Mouse (Mus musculus) midbrain, embryonic 11.5 days (tissue): ENCODE measurements around the gene Slc32a1. TPM values are rescaled to one million over a fixed set of nuclear protein-coding genes. Genes with fewer than 3 reads are reported as not detected.
A peak's percentile ranks its signal among the peaks of the same experiment; 100 is the strongest.

Source experiments
- ATAC-seq: fragments of 200-750 bp; cut with Nextera tagmentation; 2 replicates; pipeline ENCODE4 v1.8.0; 2017; ENCODE audit warnings: moderate TSS enrichment, moderate library complexity; ENCODE audit not compliant: low FRiP score
- DNase-seq: peaks from one replicate; pipeline ENCODE4 v3.0.0; 2015; ENCODE audit warnings: low spot score; ENCODE audit errors: missing footprints
- H3K27ac ChIP-seq: fragments of 300-500 bp; sonication (generic); 2 replicates; pipeline ENCODE4 v1.5.1; 2014; ENCODE audit warnings: low read depth, low read length
- H3K27me3 ChIP-seq: fragments of 300-500 bp; sonication (generic); 2 replicates; pipeline ENCODE4 v1.6.1; 2014; ENCODE audit warnings: mild to moderate bottlenecking, low read length, moderate library complexity, mixed read lengths; ENCODE audit not compliant: control insufficient read depth, insufficient read depth
- H3K36me3 ChIP-seq: fragments of 300-500 bp; sonication (generic); 2 replicates; pipeline ENCODE4 v1.6.1; 2014; ENCODE audit warnings: mild to moderate bottlenecking, low read length, moderate library complexity, mixed read lengths; ENCODE audit not compliant: control insufficient read depth, insufficient read depth
- H3K4me1 ChIP-seq: fragments of 300-500 bp; sonication (generic); 2 replicates; pipeline ENCODE4 v1.6.1; 2014; ENCODE audit warnings: low read length; ENCODE audit not compliant: control insufficient read depth, insufficient read depth
- H3K4me2 ChIP-seq: fragments of 300-500 bp; sonication (generic); 2 replicates; pipeline ENCODE4 v1.6.1; 2014; ENCODE audit warnings: mild to moderate bottlenecking, moderate library complexity
- H3K4me3 ChIP-seq: fragments of 300-500 bp; sonication (generic); 2 replicates; pipeline ENCODE4 v1.5.1; 2014; ENCODE audit warnings: low read depth, low read length
- H3K9ac ChIP-seq: fragments of 300-500 bp; sonication (generic); 2 replicates; pipeline ENCODE4 v1.6.1; 2014; ENCODE audit warnings: low read length
- H3K9me3 ChIP-seq: fragments of 300-500 bp; sonication (generic); 2 replicates; pipeline ENCODE4 v1.6.1; 2016; ENCODE audit warnings: low read length; ENCODE audit not compliant: control insufficient read depth
- WGBS: fragments of 180-500 bp; shearing (Covaris S2); extraction: QIAGEN DNeasy Blood & Tissue Kit; methylation state at CpG from one replicate; pipeline ENCODE4 v1.1.7; 2014; 5-methylcytosine and 5-hydroxymethylcytosine counted together
- polyA plus RNA-seq: library from polyadenylated mRNA; unstranded; fragments of >200 nt; fragmentation: Nextera tagmentation; extraction: Ambion mirVana; gene quantifications from 2 replicates; pipeline ENCODE4 v1.2.1, GENCODE M21; 2014

Slc32a1 gene
- 1.9 and 2.3 TPM in 2 replicates for polyA plus RNA-seq

DNA sequence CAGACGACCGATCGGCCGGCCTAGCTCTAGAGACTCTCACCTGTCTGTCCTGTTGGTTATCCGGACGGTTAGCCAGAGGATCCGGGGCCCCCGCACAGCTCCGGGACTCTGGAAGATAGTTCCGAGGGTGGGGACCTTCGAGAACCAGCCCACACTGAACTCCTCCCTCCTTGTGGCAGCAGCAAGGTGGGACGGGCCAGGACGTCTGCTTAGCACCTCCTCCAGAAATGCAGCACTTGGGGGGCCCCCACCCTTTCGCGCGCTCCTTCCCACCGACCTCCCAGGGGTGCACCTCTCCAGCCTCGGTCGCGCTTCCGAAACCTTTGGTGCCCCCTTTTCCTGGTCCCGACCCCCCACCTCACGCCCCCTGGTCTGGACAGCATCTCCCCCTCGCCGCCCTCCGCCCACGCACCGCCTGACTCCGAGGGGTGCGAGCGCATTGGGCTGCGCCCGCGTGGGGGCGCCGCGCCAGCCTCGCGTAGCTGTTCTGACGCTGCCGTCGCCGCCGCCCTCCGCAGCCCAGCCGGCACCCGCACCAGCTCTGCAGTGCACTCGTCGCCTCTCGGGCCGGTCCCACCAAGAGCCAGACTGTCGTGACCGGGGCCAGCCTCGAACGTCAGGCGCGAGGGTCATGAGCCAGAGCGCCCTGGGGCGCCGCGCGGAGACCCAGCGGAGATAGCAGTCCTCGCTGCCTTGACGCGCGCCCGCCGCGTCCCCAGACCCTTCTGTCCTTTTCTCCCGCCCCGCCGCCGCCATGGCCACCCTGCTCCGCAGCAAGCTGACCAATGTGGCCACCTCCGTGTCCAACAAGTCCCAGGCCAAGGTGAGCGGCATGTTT is at the start of gene Slc32a1:
Gene Slc32a1, plus strand, starts transcription at position 280 of the 838 bp plus-strand sequence.
- peak within 1 kb of the TSS; percentile 30 for H3K4me3 ChIP-seq
- H3K36me3 ChIP-seq, result no peaks in the 10 kb centered on the region
- DNase-seq, result peak; percentile 93
- ATAC-seq, result peak; percentile 19; the same call in 1 of the 2 replicates
- peaks cover 91% of the 10 kb centered on the region for H3K27me3 ChIP-seq
- H3K27ac ChIP-seq, result peak within 1 kb of the TSS; percentile 25; the same call in 1 of the 2 replicates
- peak within 1 kb of the TSS; percentile 49 for H3K9ac ChIP-seq
- no peaks in the 10 kb centered on the region for H3K9me3 ChIP-seq
- H3K4me1 ChIP-seq, result peaks cover 21% of the 10 kb centered on the region
- H3K4me2 ChIP-seq, result peak within 1 kb of the TSS; percentile 35
- WGBS, result under 1% methylated on average over 76 of the region's 77 CpGs

- H3K4me1 ChIP-seq, result peaks cover 14% of the 10 kb centered on the region
- DNase-seq (no peak), ATAC-seq (no peak)
Observed at GRCm38 (mm10) chr2:158560801-158561200, 49.8 kb upstream of the Slc32a1 start.

DNA sequence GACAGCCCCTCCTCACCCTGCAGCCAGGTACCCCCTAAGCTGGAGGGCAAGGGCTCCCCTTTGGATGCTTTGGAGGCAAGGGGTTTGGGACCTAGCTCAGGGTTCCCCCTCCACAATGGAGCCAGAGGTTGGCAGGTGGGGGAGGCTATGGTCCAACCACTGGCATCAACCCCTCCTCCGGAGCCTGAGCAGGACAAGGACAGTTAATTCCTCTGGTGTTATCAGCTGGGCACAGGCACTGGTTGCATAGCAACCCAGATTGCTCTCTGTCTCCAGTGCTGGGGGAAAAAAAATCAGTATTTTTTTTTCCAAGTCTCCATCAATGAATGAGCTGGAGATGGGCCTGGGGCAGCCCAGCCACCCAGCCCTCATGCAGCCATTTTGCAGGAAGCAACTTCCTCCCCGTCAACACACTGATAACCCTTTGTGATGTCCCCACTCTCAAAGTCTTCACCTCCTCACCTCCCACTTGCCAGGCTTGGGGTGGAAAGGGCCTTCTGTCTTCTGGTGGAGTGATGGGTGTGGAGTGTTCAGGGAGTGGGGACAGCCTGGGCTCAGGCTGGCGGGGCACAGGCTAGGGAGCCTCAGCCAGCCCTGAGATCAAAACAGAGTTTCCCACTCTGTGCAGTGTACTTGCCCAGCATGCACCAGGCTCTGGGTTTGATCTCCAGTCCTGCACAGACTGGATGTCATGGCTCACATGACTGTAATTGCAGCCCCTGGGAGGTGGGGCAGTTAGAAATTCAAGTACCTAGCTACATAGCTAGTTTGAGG is 49.0 kb upstream of the Slc32a1 start:
- Histone ChIP-seq H3K27me3 (no peaks in the 10 kb centered on the region), H3K4me3 (no peak overlapping the region), H3K9ac (peak overlapping the region; percentile 24; the same call in 1 of the 2 replicates), H3K4me1 (peaks cover 11% of the 10 kb centered on the region), H3K9me3 (no peaks in the 10 kb centered on the region), H3K36me3 (no peaks in the 10 kb centered on the region), H3K27ac (peak overlapping the region; percentile 68), H3K4me2 (no peak overlapping the region)
- 51% methylated on average over 3 of the region's 3 CpGs for WGBS
- ATAC-seq, result peak; percentile 62
- peak; percentile 79 for DNase-seq

More at GRCm38 (mm10) chr2:158560801-158561200, 49.8 kb upstream of the Slc32a1 start:
- H3K9me3 ChIP-seq, result no peaks in the 10 kb centered on the region
- H3K4me3 ChIP-seq, result no peak overlapping the region
- 25% methylated on average over 9 of the region's 9 CpGs for WGBS
- H3K27ac ChIP-seq, result peak overlapping the region; percentile 68
- H3K36me3 ChIP-seq, result no peaks in the 10 kb centered on the region
- peak overlapping the region; percentile 24; the same call in 1 of the 2 replicates for H3K9ac ChIP-seq
- H3K27me3 ChIP-seq, result peaks cover 3% of the 10 kb centered on the region
- H3K4me2 ChIP-seq, result no peak overlapping the region

GRCm38 (mm10) chr2:158570421-158571081 is 40.0 kb upstream of the Slc32a1 start:
- 31% methylated on average over 13 of the region's 13 CpGs for WGBS

DNA sequence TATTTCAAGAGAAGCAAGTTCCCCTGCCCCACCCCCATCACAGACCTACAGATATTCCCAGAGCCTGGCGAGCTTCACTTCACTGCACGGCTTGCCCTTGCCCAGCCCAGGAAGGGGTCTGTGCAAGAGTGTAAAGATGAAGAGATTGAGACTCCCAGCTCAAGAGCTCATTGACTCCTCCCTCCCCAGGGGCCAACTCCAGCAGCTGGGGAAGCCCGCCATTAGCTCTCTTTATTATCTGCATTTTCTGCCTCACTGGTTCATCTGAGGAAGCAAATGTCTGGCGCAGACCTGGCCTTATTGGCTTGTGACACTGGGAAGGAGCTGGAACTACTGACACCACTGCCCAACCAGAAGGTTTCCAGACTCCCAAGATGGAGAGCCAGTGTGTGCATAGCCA is 30.6 kb upstream of the Slc32a1 start:
- H3K4me1 ChIP-seq, result no peaks in the 10 kb centered on the region
- ATAC-seq (no peak), DNase-seq (peak; percentile 76)
- H3K4me2 ChIP-seq, result no peak overlapping the region
- H3K36me3 ChIP-seq, result no peaks in the 10 kb centered on the region
- no peaks in the 10 kb centered on the region for H3K9me3 ChIP-seq
- H3K4me3 ChIP-seq, result no peak overlapping the region
- H3K9ac ChIP-seq, result no peak overlapping the region
- WGBS, result 52% methylated on average over 4 of the region's 4 CpGs
- H3K27me3 ChIP-seq, result no peaks in the 10 kb centered on the region
- H3K27ac ChIP-seq, result no peak overlapping the region

More at GRCm38 (mm10) chr2:158570421-158571081, 40.0 kb upstream of the Slc32a1 start:
- no peaks in the 10 kb centered on the region for H3K9me3 ChIP-seq
- H3K4me3 ChIP-seq, result no peak overlapping the region
- H3K4me2 ChIP-seq, result no peak overlapping the region
- no peaks in the 10 kb centered on the region for H3K27me3 ChIP-seq
- ATAC-seq (no peak), DNase-seq (peak; percentile 89)
- no peaks in the 10 kb centered on the region for H3K36me3 ChIP-seq
- no peaks in the 10 kb centered on the region for H3K4me1 ChIP-seq
- no peak overlapping the region for H3K27ac ChIP-seq
- no peak overlapping the region for H3K9ac ChIP-seq

DNA sequence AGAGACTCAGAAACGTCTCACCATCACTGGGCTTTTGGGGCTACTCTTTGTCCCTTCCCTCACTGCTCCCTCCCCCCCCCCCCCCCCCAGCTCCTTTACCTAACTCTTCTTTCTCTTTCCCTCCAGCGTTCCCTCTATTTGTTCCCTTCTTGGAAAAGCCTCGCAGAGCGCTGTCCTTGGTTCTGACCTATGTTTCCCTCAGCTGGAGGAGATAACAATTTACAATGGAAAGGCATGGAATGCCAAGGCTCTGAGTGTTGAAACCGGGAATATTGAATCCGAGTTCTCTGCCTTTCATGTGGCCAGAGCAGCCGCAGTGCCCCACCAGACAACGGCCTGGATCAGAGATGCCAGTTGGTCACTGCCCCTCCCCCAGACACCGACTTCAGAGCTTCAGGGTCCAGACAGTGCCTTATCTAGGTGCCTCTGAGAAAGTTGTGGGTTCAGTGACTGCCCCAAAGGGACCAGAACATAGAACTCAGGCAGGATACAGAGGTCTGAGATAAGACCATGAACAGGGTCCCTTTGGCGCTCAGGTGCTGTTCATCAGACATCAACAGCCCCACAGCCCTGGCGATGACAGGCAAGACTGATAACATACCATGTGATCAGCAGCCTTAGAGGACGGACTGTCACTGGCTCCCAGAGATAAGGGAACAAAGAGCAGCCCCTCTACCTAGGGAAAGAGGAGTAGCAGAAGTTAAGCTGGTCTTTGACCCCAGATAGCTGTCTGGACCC is 25.8 kb upstream of the Slc32a1 start:
- H3K9me3 ChIP-seq, result no peaks in the 10 kb centered on the region
- DNase-seq (peak; percentile 84), ATAC-seq (peak; percentile 61)
- WGBS, result 14% methylated on average over 12 of the region's 12 CpGs
- H3K4me2 ChIP-seq, result no peak overlapping the region
- H3K4me3 ChIP-seq, result no peak overlapping the region
- no peak overlapping the region for H3K27ac ChIP-seq
- no peaks in the 10 kb centered on the region for H3K36me3 ChIP-seq
- no peaks in the 10 kb centered on the region for H3K27me3 ChIP-seq
- peaks cover 7% of the 10 kb centered on the region for H3K4me1 ChIP-seq
- H3K9ac ChIP-seq, result no peak overlapping the region

DNA sequence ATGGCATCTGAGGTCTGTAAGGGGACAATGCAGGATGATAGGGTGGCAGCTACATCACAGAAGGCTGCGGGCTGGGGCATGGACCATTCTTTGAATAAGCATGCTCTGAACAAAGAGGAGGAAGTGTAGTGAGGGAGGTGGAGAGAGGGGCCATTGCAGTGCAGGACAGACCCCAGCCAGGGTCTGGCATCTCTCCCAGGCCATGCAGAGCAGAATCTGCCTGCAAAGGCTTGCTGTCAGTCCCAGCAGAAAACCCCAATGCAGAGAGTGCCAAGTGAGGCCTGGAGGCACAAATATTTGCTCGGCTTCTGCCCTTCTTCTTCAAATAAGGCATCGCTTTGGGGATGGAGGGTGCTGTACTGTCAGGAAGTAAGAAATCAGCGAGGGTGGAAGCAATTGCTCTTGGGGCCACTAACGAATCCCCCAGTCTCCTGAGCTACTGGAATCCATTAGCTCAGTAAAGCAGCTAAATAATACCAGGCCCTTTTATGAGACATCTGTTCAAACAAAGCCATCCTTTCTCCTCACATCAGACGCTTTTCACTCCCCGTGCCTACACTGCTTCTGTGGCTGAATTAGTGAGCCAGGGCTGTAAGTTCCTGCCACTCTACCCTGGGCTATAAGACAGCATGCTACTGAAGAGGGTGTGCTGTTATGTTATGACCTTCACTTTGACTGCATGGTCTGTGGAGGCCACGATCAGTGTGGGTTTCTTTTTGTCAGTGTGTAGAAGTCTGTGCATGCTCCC is 21.9 kb upstream of the Slc32a1 start:
- H3K36me3 ChIP-seq, result no peaks in the 10 kb centered on the region
- no peaks in the 10 kb centered on the region for H3K27me3 ChIP-seq
- WGBS, result 50% methylated on average over 8 of the region's 8 CpGs
- no peak overlapping the region for H3K4me2 ChIP-seq
- no peak overlapping the region for H3K9ac ChIP-seq
- H3K9me3 ChIP-seq, result no peaks in the 10 kb centered on the region
- H3K4me1 ChIP-seq, result peaks cover 7% of the 10 kb centered on the region
- H3K4me3 ChIP-seq, result no peak overlapping the region
- ATAC-seq (peak; percentile 50; the same call in 1 of the 2 replicates), DNase-seq (peak; percentile 75)
- H3K27ac ChIP-seq, result peak overlapping the region; percentile 12; the same call in 1 of the 2 replicates

GRCm38 (mm10) chr2:158590495-158590894 is 20.1 kb upstream of the Slc32a1 start:
- ATAC-seq (no peak), DNase-seq (no peak)
- Histone ChIP-seq H3K9me3 (no peaks in the 10 kb centered on the region), H3K4me3 (no peak overlapping the region), H3K36me3 (no peaks in the 10 kb centered on the region), H3K9ac (no peak overlapping the region), H3K27ac (no peak overlapping the region), H3K4me1 (peaks cover 11% of the 10 kb centered on the region), H3K27me3 (no peaks in the 10 kb centered on the region), H3K4me2 (no peak overlapping the region)
- 68% methylated on average over 3 of the region's 3 CpGs for WGBS
